Mouse (Mus musculus) small intestine, adult 2 months (tissue): Measurements from ENCODE around the gene Nae1.

ENCODE experiments used
- CTCF ChIP-seq: fragments of 200-500 bp; IDR thresholded peaks from 2 replicates; pipeline ENCODE4 v1.5.1; 2012; ENCODE audit warnings: low read depth, mild to moderate bottlenecking, control low read depth, inconsistent platforms, low read length, moderate library complexity, mixed read lengths; ENCODE audit not compliant: insufficient replicate concordance, insufficient read length; ENCODE audit errors: extremely low read depth
- POLR2A ChIP-seq: fragments of 200-500 bp; IDR thresholded peaks from 2 replicates; pipeline ENCODE4 v1.6.1; 2012; ENCODE audit warnings: low read depth, mild to moderate bottlenecking, control low read depth, inconsistent platforms, low read length, moderate library complexity

- TF ChIP-seq CTCF (no peak), POLR2A (no peak)
These were observed 1.6 kb upstream of the Nae1 start for GRCm38 (mm10) chr8:104536028-104536427.
